Mouse (Mus musculus) heart, postnatal 0 days (tissue): ENCODE measurements at regions not wholly inside any gene's neighbourhood (a gene's known extent, or its start where the extent isn't known, plus 50 kb on each side); places are given as distances from the start of the nearest gene placed in this dataset.

Experiments
- CTCF ChIP-seq: IDR thresholded peaks from 2 replicates; pipeline ENCODE4 v1.5.1; 2016; ENCODE audit warnings: antibody characterized with exemption, control low read depth, low read depth
- EP300 ChIP-seq: IDR thresholded peaks from 2 replicates; pipeline ENCODE4 v1.6.1; 2016; ENCODE audit warnings: antibody characterized with exemption, low read depth

GRCm38 (mm10) chr6:101616776-101617175 is 239.1 kb upstream of the Pdzrn3 start:
- peak; percentile 69 for TF ChIP-seq CTCF
- TF ChIP-seq EP300 = no peak
